Mouse (Mus musculus) c-Kit-negative CD71-positive TER-119-positive erythroid progenitor cells, embryonic 14.5 days (primary cell): ENCODE results near the gene Zfp329.
"Not testable (repeated sequence)": the region's sequence is repeated elsewhere in the genome, so short reads cannot be mapped to it uniquely, and the experiment has no call there.

Source experiments
- DNase-seq: peaks from one replicate; pipeline ENCODE4 v3.0.0-alpha.2; 2013; ENCODE audit warnings: low read depth, low spot score

Zfp329 gene

DNA sequence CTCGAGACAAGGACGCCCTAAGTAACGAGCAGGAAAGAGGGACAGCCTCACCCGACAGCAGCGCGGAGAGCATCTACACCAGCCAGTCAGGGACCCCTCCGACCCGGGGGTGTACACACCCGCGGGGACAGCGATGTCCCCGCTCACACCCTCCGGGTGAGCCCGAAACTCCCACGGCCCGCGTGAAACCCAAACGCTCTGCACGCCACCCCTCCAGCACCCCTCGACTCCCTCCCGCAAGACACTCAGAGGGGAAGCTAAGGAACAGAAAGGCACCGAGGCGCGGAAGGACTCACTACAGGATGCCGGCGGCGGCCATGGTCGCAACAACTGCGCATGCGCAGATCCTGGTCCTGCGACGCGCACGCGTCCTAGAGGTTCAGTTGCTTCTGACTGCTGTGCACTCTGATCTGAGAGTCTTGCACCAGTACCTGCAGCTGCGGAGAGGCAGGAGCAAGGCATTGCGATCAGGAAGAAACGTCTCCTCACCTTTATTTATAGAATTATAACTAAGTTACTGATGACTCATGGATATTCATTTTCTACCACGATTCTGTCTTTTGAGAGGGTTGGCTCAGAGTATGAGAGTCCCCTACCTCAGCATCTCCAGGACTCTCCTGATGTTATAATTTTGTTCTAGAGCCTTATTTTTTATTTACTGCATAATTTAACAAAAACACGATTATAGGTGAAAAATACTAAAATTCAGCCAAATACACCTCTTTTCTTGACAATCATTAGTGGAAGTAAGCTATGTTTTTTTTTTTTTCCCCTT lies at the start of gene Zfp329:
TSS of gene Zfp329 (minus strand) at position 338 of the 775 bp plus-strand sequence.
- peak; percentile 81 for DNase-seq

DNA sequence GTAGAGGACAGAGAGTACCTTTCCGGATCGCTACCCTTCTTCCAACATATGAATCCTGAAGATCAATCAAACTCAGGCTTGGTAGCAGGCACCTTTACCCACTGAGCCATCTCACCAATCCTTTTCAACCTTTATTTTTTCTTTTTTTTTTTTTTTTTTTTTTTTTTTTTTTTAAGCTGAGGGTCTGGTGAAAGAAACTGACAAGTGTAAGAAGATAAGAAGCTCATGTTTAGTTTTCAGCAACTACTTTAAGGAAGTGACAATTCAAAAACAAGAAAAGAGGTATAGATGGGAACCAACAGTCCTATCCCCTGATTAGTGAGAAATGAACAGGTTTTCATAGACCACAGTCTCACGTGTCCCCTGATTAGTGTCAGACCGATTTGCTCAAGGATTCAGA lies 17.1 kb upstream of the Zfp329 start:
- DNase-seq: no peak

DNA sequence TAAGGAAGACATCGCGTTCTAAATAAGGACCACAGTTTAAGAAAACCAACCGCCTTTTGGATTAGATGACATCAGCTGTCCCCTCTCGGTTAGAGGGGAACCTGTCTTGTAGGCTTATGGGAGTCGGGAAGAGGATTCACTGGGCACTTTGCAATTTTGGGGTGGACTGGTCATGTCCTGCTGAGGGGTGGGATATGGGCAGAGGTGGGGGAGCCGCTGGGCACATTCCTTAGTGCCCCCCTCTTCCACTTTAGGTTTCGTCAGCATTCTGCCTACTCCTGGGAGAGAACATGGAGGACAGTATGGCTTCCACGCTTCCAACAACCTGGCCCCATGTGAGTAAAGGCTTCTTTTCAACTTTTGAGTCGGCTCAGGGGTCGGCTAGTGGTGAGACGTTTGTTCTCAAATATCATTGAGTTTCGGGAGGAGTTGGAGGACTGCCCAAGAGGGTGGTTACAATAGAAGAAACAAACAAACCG lies 16.6 kb upstream of the Zfp329 start:
- no peak for DNase-seq

- peak; percentile 75 for DNase-seq
Observed at GRCm38 (mm10) chr7:12834162-12835120, 15.8 kb upstream of the Zfp329 start, which contains the start of gene Zfp110. Zfp110 (plus strand) TSS chr7:12834761.

GRCm38 (mm10) chr7:12815566-12815965 lies 3.1 kb downstream of the Zfp329 start:
- no peak for DNase-seq

- DNase-seq: no peak
Observed at GRCm38 (mm10) chr7:12803727-12804071, 15.0 kb downstream of the Zfp329 start.

- no peak for DNase-seq
Observed at GRCm38 (mm10) chr7:12802866-12803726, 15.6 kb downstream of the Zfp329 start, which contains the start of gene Zscan18. Zscan18 (minus strand) TSS chr7:12803635.

GRCm38 (mm10) chr7:12799554-12799953 lies 19.1 kb downstream of the Zfp329 start:
- no peak for DNase-seq

GRCm38 (mm10) chr7:12797971-12798370 lies 20.7 kb downstream of the Zfp329 start:
- DNase-seq: no peak

- DNase-seq: not testable (repeated sequence)
Observed at GRCm38 (mm10) chr7:12792624-12793023, 26.0 kb downstream of the Zfp329 start.

DNA sequence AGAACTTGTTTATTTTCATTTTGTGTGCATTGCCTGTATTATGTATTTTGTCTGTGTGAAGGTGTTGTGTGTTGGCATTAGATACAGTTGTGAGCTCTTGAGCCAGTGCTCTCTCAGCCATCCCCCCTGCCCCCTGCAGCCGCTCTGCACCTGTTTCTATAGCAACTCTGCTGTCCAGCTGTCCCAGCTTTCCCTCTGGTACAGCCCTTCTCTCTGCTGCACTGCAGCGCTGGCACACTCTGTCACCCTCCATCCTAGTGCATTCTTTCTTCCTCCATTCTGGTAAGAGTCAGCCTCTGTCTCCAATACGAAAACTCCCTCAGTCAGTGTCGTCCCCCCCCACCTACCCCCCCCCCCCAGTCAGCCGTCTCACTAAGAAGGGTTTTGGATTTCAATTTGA lies 30.6 kb downstream of the Zfp329 start:
- DNase-seq: no peak

DNA sequence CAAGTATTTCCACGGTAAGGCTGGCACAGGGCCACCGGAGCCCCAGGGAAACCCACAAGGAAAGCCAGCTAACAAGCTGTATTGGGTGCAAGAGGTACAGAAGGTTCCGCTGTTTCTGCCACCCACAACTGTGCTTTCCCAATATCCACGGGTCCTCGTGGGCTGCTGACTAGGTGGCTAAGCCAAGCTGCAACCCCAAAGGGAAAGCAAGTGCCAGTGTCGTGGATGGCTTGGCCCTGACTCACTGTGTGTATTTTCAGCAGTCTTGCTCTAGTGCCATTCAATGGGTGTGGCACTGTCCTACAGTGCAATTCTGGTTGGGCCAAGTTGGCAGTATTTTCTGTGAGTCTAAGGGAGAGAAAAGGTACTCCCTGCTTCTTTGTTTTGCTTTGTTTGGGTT lies 31.3 kb downstream of the Zfp329 start:
- DNase-seq: no peak

DNA sequence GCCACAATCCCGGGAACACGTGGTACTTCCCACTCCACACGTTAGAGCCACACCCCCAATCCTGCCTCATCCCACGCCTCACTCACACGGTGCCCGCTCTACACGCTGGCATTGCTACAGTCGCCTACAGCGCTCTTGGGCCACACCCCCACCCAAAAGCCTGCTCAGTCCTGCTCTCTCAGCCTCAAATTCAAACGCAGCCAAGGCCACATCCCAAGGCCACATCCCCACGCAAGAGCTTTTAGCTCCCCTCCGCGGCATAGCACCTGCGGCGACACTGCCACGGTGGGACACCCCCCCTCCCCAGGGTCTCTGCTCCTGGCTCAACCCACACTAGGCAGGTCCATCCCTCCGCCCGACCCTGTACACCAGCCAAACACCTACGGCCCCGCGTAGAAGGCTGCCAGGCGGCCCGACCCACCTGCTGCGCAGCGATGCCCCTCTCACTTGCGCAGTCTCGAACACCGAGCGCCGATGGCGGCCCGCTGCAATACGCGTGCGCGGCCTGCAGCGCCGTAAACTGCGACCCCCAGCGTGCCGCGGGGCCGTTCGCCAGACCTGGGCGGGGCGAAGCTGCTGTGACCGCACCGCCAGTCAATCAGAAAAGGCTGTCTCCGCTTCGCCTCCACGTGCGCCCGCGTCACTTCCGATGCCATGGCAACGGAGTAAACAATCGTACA lies 38.4 kb downstream of the Zfp329 start:
- DNase-seq: no peak

DNA sequence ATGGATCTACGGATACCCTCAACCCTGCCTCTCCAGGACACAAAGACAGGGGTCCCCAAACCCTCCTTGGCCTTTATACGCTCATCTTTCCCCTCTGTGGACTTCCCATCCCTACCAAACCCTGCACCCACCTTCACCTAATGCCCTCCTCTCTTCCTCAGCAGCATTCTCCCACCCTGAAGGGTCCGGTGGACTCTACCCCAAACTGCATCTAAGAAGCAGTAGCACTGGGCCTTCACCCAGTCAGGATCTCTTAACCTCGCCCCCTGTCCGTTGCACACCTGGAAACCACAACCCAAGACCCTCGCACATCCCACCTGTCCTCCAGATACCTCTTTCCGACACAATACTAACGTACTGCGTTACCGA lies 38.9 kb downstream of the Zfp329 start:
- DNase-seq: no peak

DNA sequence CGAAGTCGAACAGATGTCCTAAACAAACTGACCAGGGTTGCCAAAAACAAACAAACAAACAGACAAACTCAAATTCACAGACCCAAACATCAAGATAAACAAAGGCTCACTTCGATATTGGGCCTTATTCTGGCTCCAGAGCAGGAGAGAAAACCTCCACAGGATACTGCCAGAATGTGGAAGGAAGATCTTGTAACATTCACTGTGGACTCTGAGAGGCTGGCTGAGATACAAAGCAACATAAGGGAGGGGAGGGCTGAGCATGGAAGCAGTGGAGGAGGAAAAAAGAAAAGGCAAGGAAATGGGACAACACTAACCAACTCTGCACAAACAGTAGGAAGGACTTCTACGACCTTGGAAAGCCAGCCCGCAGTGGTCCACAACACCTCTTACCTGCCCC lies 39.5 kb downstream of the Zfp329 start:
- no peak for DNase-seq

GRCm38 (mm10) chr7:12774606-12775005 lies 44.1 kb downstream of the Zfp329 start:
- DNase-seq: no peak

- DNase-seq: no peak
Observed at GRCm38 (mm10) chr7:12774111-12774510, 44.5 kb downstream of the Zfp329 start.
